Mouse (Mus musculus): ENCODE data around the gene Hnf1a. TPM values are rescaled to one million over a fixed set of nuclear protein-coding genes. Genes with fewer than 3 reads are reported as not detected.

The Hnf1a gene
- total and polyA plus RNA-seq, 2 experiments from 2014 or later, result not detected

DNA sequence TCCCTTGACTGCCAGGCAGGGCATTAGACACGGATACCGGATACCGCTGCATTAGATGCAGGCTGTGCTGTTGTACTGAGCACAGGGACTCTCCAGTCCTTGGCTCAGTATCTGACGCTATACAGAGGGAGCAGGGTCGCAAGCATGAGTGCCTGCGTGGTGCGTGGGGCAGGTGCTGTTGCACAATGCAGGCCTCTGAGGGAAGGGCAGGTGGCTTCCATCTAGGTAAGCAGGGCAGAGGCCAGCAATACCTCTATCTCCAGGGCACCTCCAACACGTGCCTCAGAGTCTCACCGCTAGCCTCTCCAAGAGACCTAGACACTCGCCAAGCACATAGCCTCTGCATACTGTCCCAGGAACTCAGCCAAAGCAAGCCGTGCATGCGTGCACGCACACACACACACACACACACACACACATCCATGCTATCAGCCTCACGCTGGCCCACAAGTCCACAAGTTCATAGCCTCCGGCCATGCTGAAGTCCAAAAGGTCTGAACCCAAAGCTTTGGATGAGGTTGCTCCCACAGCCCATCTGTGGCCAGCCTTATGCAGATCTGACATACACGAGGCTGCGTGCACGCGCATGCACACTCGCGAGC is 19.5 kb downstream of the Hnf1a start:
- H3K9ac ChIP-seq (replicated peaks; ENCODE audit: low read depth, low read length), result no peak overlapping the region
- no peaks in the 10 kb centered on the region for H3K27me3 ChIP-seq (ENCODE audit: control insufficient read depth, insufficient read depth, low read length)
- H3K36me3 ChIP-seq (replicated peaks; ENCODE audit: control insufficient read depth, insufficient read depth, low read length), result peaks cover 23% of the 10 kb centered on the region
- TF ChIP-seq CTCF (IDR thresholded peaks at IDR 0.05; ENCODE audit: low read depth) (no peak), EP300 (IDR thresholded peaks at IDR 0.05; ENCODE audit: low read depth) (no peak)
- H3K4me1 ChIP-seq (ENCODE audit: control insufficient read depth, insufficient read depth), result no peaks in the 10 kb centered on the region
- WGBS, result 76% methylated on average over 21 of the region's 21 CpGs
- H3K4me2 ChIP-seq (ENCODE audit: low read depth, low read length), result no peak overlapping the region
- DNase-seq (ENCODE audit: low spot score) (no peak), ATAC-seq (ENCODE audit: insufficient read depth, low read depth) (no peak)
- no peaks in the 10 kb centered on the region for H3K9me3 ChIP-seq (replicated peaks; ENCODE audit: control insufficient read depth, low read length)
- no peak overlapping the region for H3K4me3 ChIP-seq (ENCODE audit: low read depth, low read length)
- H3K27ac ChIP-seq (ENCODE audit: low read depth), result no peak overlapping the region

DNA sequence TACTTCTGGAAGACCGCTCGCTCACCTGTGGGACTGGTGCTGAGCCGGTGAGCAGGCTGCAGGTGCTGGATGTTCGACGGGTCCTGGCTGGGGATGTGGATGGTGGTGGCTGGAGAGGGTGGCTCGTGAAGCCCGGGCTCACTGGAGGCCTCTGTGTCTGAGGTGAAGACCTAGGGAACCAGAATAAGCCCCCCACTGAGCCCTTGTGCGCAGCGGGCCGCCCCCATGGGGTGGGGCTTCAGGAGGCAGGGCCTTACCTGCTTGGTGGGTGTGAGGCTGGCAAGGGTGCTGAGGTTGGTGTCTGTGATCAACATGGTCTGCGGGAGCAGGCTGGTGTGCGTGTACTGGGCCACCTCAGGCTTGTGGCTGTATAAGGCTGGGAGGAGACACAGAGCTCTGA is 20.2 kb downstream of the Hnf1a start:
- Histone ChIP-seq H3K4me3 (ENCODE audit: low read depth, low read length) (no peak overlapping the region), H3K36me3 (replicated peaks; ENCODE audit: control insufficient read depth, insufficient read depth, low read length) (peaks cover 30% of the 10 kb centered on the region), H3K4me1 (ENCODE audit: control insufficient read depth, insufficient read depth) (no peaks in the 10 kb centered on the region), H3K27me3 (ENCODE audit: control insufficient read depth, insufficient read depth, low read length) (no peaks in the 10 kb centered on the region), H3K9ac (replicated peaks; ENCODE audit: low read depth, low read length) (no peak overlapping the region), H3K4me2 (ENCODE audit: low read depth, low read length) (no peak overlapping the region), H3K9me3 (replicated peaks; ENCODE audit: control insufficient read depth, low read length) (no peaks in the 10 kb centered on the region), H3K27ac (ENCODE audit: low read depth) (no peak overlapping the region)
- no peak for ATAC-seq (ENCODE audit: insufficient read depth, low read depth)
- 76% methylated on average over 12 of the region's 12 CpGs for WGBS
- DNase-seq (ENCODE audit: low spot score), result no peak
- TF ChIP-seq CTCF (IDR thresholded peaks at IDR 0.05; ENCODE audit: low read depth) (no peak), EP300 (IDR thresholded peaks at IDR 0.05; ENCODE audit: low read depth) (no peak)

DNA sequence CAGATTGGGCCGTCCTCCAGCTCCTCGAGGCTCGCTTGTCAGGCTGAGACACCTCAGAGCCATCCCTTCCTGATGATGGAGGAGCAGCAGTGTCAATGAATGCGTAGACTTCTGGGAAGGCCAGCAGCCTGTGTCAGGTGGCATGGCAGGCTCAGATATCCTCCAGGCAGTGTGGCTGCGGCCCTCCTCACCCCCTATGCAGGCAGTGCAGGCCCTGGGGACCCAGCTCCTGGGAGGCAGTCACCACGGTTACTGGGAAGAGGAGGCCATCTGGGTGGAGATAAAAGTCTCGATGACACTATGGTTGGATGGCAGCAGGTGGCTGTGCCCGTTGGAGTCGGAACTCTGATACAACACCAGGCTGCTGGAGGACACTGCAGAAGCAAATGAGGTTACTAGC is 21.1 kb downstream of the Hnf1a start:
- Histone ChIP-seq H3K4me3 (ENCODE audit: low read depth, low read length) (no peak overlapping the region), H3K36me3 (replicated peaks; ENCODE audit: control insufficient read depth, insufficient read depth, low read length) (peaks cover 31% of the 10 kb centered on the region), H3K4me1 (ENCODE audit: control insufficient read depth, insufficient read depth) (no peaks in the 10 kb centered on the region), H3K9ac (replicated peaks; ENCODE audit: low read depth, low read length) (no peak overlapping the region), H3K9me3 (replicated peaks; ENCODE audit: control insufficient read depth, low read length) (no peaks in the 10 kb centered on the region), H3K27ac (ENCODE audit: low read depth) (no peak overlapping the region), H3K4me2 (ENCODE audit: low read depth, low read length) (no peak overlapping the region), H3K27me3 (ENCODE audit: control insufficient read depth, insufficient read depth, low read length) (no peaks in the 10 kb centered on the region)
- WGBS, result 79% methylated on average over 9 of the region's 9 CpGs
- TF ChIP-seq CTCF (IDR thresholded peaks at IDR 0.05; ENCODE audit: low read depth), result no peak
- TF ChIP-seq EP300 (IDR thresholded peaks at IDR 0.05; ENCODE audit: low read depth), result no peak
- DNase-seq (ENCODE audit: low spot score) (no peak), ATAC-seq (ENCODE audit: insufficient read depth, low read depth) (no peak)

DNA sequence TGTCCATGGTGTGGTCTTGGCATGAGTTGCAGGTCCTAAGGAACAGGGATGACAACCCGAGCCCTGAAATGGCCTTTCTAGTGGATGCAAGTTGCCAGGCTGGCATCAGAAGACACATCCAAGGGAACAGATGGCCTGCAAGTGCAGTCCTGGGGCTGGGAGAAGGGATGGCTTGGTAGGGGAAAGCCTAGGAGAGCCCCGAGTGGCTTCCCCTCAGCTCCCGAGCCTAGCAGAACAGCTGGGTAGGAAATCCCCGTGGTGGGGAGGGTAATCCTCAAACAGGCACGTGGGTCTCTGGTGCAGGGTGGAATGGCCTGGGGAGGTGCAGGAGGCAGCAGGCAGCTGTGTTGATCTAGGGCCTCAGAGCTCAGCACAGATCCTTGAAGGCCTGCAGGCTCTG is 21.6 kb downstream of the Hnf1a start:
- no peak; the same call in 1 of the 2 replicates for ATAC-seq (ENCODE audit: insufficient read depth, low read depth)
- no peak for TF ChIP-seq CTCF (IDR thresholded peaks at IDR 0.05; ENCODE audit: low read depth)
- no peak for TF ChIP-seq EP300 (IDR thresholded peaks at IDR 0.05; ENCODE audit: low read depth)

DNA sequence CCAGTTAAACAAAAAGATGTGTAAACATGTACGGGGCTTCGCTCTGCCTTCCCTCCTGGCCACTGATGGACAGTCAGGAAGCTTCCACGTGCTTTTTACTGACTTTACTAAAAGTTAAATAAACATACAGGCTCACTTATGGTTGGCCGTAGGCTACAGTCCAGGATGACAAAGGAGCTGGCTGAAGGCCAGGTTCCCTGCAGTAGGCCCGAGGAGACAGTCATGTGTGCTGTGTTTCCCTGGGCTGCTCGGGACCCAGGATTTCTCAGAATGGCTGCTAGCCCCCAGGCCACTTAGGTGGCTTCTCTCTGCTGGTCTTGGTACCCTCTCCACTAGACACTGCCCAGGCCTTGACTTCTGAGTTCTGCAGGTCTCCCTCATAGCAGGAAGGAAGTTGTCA is 22.0 kb downstream of the Hnf1a start:
- Histone ChIP-seq H3K36me3 (replicated peaks; ENCODE audit: control insufficient read depth, insufficient read depth, low read length) (peaks cover 31% of the 10 kb centered on the region), H3K27ac (ENCODE audit: low read depth) (no peak overlapping the region), H3K9ac (replicated peaks; ENCODE audit: low read depth, low read length) (no peak overlapping the region), H3K9me3 (replicated peaks; ENCODE audit: control insufficient read depth, low read length) (no peaks in the 10 kb centered on the region), H3K27me3 (ENCODE audit: control insufficient read depth, insufficient read depth, low read length) (no peaks in the 10 kb centered on the region), H3K4me3 (ENCODE audit: low read depth, low read length) (no peak overlapping the region), H3K4me1 (ENCODE audit: control insufficient read depth, insufficient read depth) (no peaks in the 10 kb centered on the region), H3K4me2 (ENCODE audit: low read depth, low read length) (no peak overlapping the region)
- TF ChIP-seq EP300 (IDR thresholded peaks at IDR 0.05; ENCODE audit: low read depth) (no peak), CTCF (IDR thresholded peaks at IDR 0.05; ENCODE audit: low read depth) (no peak)
- 28% methylated on average over 6 of the region's 6 CpGs for WGBS
- DNase-seq (ENCODE audit: low spot score) (peak; percentile 36), ATAC-seq (ENCODE audit: insufficient read depth, low read depth) (peak; percentile 37)

More for the DNA sequence above, 21.6 kb downstream of the Hnf1a start:
- 51% methylated on average over 5 of the region's 5 CpGs for WGBS
- Histone ChIP-seq H3K4me1 (ENCODE audit: control insufficient read depth, insufficient read depth) (no peaks in the 10 kb centered on the region), H3K36me3 (replicated peaks; ENCODE audit: control insufficient read depth, insufficient read depth, low read length) (peaks cover 31% of the 10 kb centered on the region), H3K9ac (replicated peaks; ENCODE audit: low read depth, low read length) (no peak overlapping the region), H3K4me2 (ENCODE audit: low read depth, low read length) (no peak overlapping the region), H3K4me3 (ENCODE audit: low read depth, low read length) (no peak overlapping the region), H3K27me3 (ENCODE audit: control insufficient read depth, insufficient read depth, low read length) (no peaks in the 10 kb centered on the region), H3K9me3 (replicated peaks; ENCODE audit: control insufficient read depth, low read length) (no peaks in the 10 kb centered on the region), H3K27ac (ENCODE audit: low read depth) (no peak overlapping the region)
- DNase-seq (ENCODE audit: low spot score), result no peak

DNA sequence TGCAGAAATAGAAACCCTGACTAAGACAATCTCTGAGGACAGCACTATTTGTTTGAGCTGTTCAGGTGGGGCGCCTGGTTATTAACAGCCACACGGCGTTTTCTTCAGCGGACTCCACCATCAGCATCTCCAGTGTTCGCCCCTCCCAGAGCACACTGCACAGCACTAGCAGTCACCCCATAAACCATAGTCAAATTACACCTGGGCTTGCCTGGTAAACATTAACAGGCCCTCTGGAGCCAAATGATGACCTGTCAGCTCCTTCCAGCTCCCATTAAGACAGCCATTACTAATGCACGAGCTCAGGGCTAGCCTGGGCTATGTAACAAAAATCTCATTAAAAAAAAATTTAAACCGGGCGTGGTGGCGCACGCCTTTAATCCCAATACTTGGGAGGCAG is 25.8 kb downstream of the Hnf1a start:
- Histone ChIP-seq H3K27ac (ENCODE audit: low read depth) (no peak overlapping the region), H3K4me3 (ENCODE audit: low read depth, low read length) (no peak overlapping the region), H3K4me1 (ENCODE audit: control insufficient read depth, insufficient read depth) (peaks cover 5% of the 10 kb centered on the region), H3K9me3 (replicated peaks; ENCODE audit: control insufficient read depth, low read length) (no peaks in the 10 kb centered on the region), H3K4me2 (ENCODE audit: low read depth, low read length) (no peak overlapping the region), H3K27me3 (ENCODE audit: control insufficient read depth, insufficient read depth, low read length) (no peaks in the 10 kb centered on the region), H3K9ac (replicated peaks; ENCODE audit: low read depth, low read length) (no peak overlapping the region), H3K36me3 (replicated peaks; ENCODE audit: control insufficient read depth, insufficient read depth, low read length) (peaks cover 31% of the 10 kb centered on the region)
- ATAC-seq (ENCODE audit: insufficient read depth, low read depth), result no peak
- TF ChIP-seq CTCF (IDR thresholded peaks at IDR 0.05; ENCODE audit: low read depth) (no peak), EP300 (IDR thresholded peaks at IDR 0.05; ENCODE audit: low read depth) (no peak)
- 91% methylated on average over 10 of the region's 10 CpGs for WGBS
- DNase-seq (ENCODE audit: low spot score), result no peak
